Mouse (Mus musculus) ES-Bruce4 (cell line): ENCODE data around the gene Tspyl4. TPM values are rescaled to one million over a fixed set of nuclear protein-coding genes. Genes with fewer than 3 reads are reported as not detected.
"Not testable (repeated sequence)": the region's sequence is repeated elsewhere in the genome, so short reads cannot be mapped to it uniquely, and the experiment has no call there.

Source experiments
- H3K27ac ChIP-seq: 2 replicates; pipeline ENCODE4 v1.5.1; 2012; ENCODE audit warnings: low read length, inconsistent platforms; ENCODE audit not compliant: insufficient read depth
- H3K27me3 ChIP-seq: 2 replicates; pipeline ENCODE4 v1.6.1; 2012; ENCODE audit warnings: mild to moderate bottlenecking, low read length, inconsistent platforms; ENCODE audit not compliant: control insufficient read depth, poor library complexity, insufficient read depth, severe bottlenecking
- H3K36me3 ChIP-seq: 2 replicates; pipeline ENCODE4 v1.6.1; 2012; ENCODE audit warnings: inconsistent platforms, mild to moderate bottlenecking, low read length, moderate library complexity; ENCODE audit not compliant: control insufficient read depth, poor library complexity, insufficient read depth, severe bottlenecking
- H3K4me1 ChIP-seq: one replicate; pipeline ENCODE4 v1.8.1; 2011; ENCODE audit warnings: low read length; ENCODE audit not compliant: control insufficient read depth, insufficient read depth
- H3K4me3 ChIP-seq: 2 replicates; pipeline ENCODE4 v1.5.1; 2011; ENCODE audit warnings: low read depth, mild to moderate bottlenecking, low read length
- H3K9ac ChIP-seq: 2 replicates; pipeline ENCODE4 v1.6.1; 2012; ENCODE audit warnings: low read depth, mild to moderate bottlenecking, inconsistent platforms; ENCODE audit not compliant: poor library complexity, severe bottlenecking
- H3K9me3 ChIP-seq: replicated peaks from 2 replicates; pipeline ENCODE4 v1.6.1; 2012; ENCODE audit warnings: mild to moderate bottlenecking, low read length, inconsistent platforms; ENCODE audit not compliant: control insufficient read depth, poor library complexity, insufficient read depth, severe bottlenecking
- CTCF ChIP-seq: IDR thresholded peaks from one replicate; pipeline ENCODE4 v1.8.1; 2011; ENCODE audit warnings: low read depth, low read length
- EP300 ChIP-seq: IDR thresholded peaks from 2 replicates; pipeline ENCODE4 v1.6.1; 2011; ENCODE audit warnings: low read depth, low read length; ENCODE audit not compliant: insufficient read depth
- POLR2A ChIP-seq: IDR thresholded peaks from one replicate; pipeline ENCODE4 v1.8.1; 2011; ENCODE audit warnings: low read length; ENCODE audit not compliant: insufficient read depth
- polyA plus RNA-seq: library from polyadenylated mRNA; stranded (reverse); fragments of >200 nt; gene quantifications from 2 replicates; pipeline ENCODE4 v1.2.4, GENCODE M21; 2011; ENCODE audit warnings: low read depth; ENCODE audit not compliant: missing spikeins, insufficient read depth, insufficient read length

Gene Tspyl4
- 1.2 and 1.8 TPM in 2 replicates for polyA plus RNA-seq

- Histone ChIP-seq H3K9me3 (no peaks in the 10 kb centered on the region), H3K27me3 (no peaks in the 10 kb centered on the region), H3K27ac (no peak within 1 kb of the TSS), H3K4me3 (peak within 1 kb of the TSS; percentile 87), H3K9ac (peak within 1 kb of the TSS; percentile 79), H3K36me3 (no peaks in the 10 kb centered on the region), H3K4me1 (no peaks in the 10 kb centered on the region)
- TF ChIP-seq EP300 (0 out of 2 replicates have a peak, but pooled peaks have one; percentile 36), CTCF (no peak), POLR2A (no peak)
These were observed at the start of gene Tspyl4 for GRCm38 (mm10) chr10:34297299-34297979. TSS of gene Tspyl4 (plus strand) at chr10:34297442.

DNA sequence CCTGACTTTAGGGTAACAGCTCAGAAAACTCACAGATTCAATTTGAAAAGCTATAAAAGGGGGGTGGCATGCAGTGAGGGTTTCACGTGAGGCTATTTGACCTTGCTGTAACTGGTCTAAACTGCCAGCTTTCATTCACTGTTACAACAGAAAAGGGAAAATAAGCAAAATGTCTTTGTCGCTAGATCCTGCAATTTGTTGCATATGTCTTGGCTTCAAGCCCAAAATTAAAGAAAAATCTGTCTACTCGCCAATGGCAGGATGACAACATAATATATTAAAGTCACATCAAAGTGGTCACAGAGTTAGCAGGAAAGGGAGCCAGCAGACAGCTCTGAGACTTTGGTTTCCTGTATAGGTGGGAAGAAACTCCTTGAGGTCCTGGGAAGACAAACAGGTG lies 49.5 kb upstream of the Tspyl4 start:
- H3K36me3 ChIP-seq: no peaks in the 10 kb centered on the region
- H3K4me3 ChIP-seq: no peak overlapping the region
- no peaks in the 10 kb centered on the region for H3K27me3 ChIP-seq
- H3K4me1 ChIP-seq: no peaks in the 10 kb centered on the region
- no peaks in the 10 kb centered on the region for H3K9me3 ChIP-seq
- no peak overlapping the region for H3K9ac ChIP-seq
- no peak overlapping the region for H3K27ac ChIP-seq
- no peak for TF ChIP-seq EP300
- no peak for TF ChIP-seq CTCF
- no peak for TF ChIP-seq POLR2A

- TF ChIP-seq POLR2A (no peak), CTCF (no peak), EP300 (no peak)
- Histone ChIP-seq H3K9me3 (no peaks in the 10 kb centered on the region), H3K9ac (no peak overlapping the region), H3K4me3 (no peak overlapping the region), H3K27ac (no peak overlapping the region), H3K4me1 (no peaks in the 10 kb centered on the region), H3K27me3 (no peaks in the 10 kb centered on the region), H3K36me3 (no peaks in the 10 kb centered on the region)
These were observed 47.6 kb upstream of the Tspyl4 start for GRCm38 (mm10) chr10:34249594-34249993.

GRCm38 (mm10) chr10:34252833-34253232 lies 44.4 kb upstream of the Tspyl4 start:
- H3K9me3 ChIP-seq, H3K36me3 ChIP-seq, H3K27ac ChIP-seq, H3K9ac ChIP-seq, H3K27me3 ChIP-seq, H3K4me3 ChIP-seq, H3K4me1 ChIP-seq: not testable (repeated sequence)

- H3K27me3 ChIP-seq: no peaks in the 10 kb centered on the region
- H3K9me3 ChIP-seq: no peaks in the 10 kb centered on the region
- H3K4me1 ChIP-seq: no peaks in the 10 kb centered on the region
- no peak overlapping the region for H3K4me3 ChIP-seq
- H3K9ac ChIP-seq: no peak overlapping the region
- no peak overlapping the region for H3K27ac ChIP-seq
- no peaks in the 10 kb centered on the region for H3K36me3 ChIP-seq
- no peak for TF ChIP-seq CTCF
- TF ChIP-seq POLR2A: no peak
- TF ChIP-seq EP300: no peak
These were observed 32.1 kb upstream of the Tspyl4 start for GRCm38 (mm10) chr10:34265106-34265505.

- Histone ChIP-seq H3K36me3 (no peaks in the 10 kb centered on the region), H3K9me3 (no peaks in the 10 kb centered on the region), H3K27me3 (no peaks in the 10 kb centered on the region), H3K9ac (no peak overlapping the region), H3K27ac (no peak overlapping the region), H3K4me1 (no peaks in the 10 kb centered on the region), H3K4me3 (no peak overlapping the region)
- no peak for TF ChIP-seq EP300
- no peak for TF ChIP-seq CTCF
- TF ChIP-seq POLR2A: no peak
These were observed 29.8 kb upstream of the Tspyl4 start for GRCm38 (mm10) chr10:34267312-34268070.
